ENCODE assay signal across 28 mouse cellular contexts in genomic region chr6:25736533-25736932, GRCm38 (mm10). TPM values are rescaled to one million over a fixed set of nuclear protein-coding genes. Genes with fewer than 3 reads are reported as not detected.
DNase-seq lines count a peak whose midpoint lies in the region; ATAC-seq lines count a peak whose summit lies in the region.
"Had no signal": no experiment of that assay in that cellular context is flagged by ENCODE, and none has a peak within 500 bp of the region (broad histone marks: within the 10 kb centered on the region; RNA-seq: fewer than 3 reads in every experiment).

No protein-coding gene starts in this region.

- H3K4me1 ChIP-seq in hindbrain, embryonic 11.5 days (replicated peaks; ENCODE audit: control insufficient read depth, insufficient read depth, low read length) = no peaks in the 10 kb centered on the region
- no peaks in the 10 kb centered on the region for H3K4me1 ChIP-seq in hindbrain, embryonic 10.5 days (replicated peaks)
- 0 out of 2 replicates have a peak, but pooled peaks cover 3% of the 10 kb centered on the region for H3K4me1 ChIP-seq in neural tube, embryonic 13.5 days (replicated peaks)
- H3K4me1 ChIP-seq in neural tube, embryonic 15.5 days = no peaks in the 10 kb centered on the region
- H3K4me1 ChIP-seq in hindbrain, embryonic 14.5 days (replicated peaks; ENCODE audit: control insufficient read depth, insufficient read depth, low read length) = no peaks in the 10 kb centered on the region
- H3K4me1 ChIP-seq: embryonic facial prominence, embryonic 13.5 days; forebrain, embryonic 12.5 days; heart, embryonic 12.5 days; limb, embryonic 12.5 days; liver, embryonic 15.5 days; lung, embryonic 15.5 days had no signal

- H3K36me3 ChIP-seq in hindbrain, embryonic 11.5 days (ENCODE audit: control insufficient read depth, insufficient read depth, low read length) = no peaks in the 10 kb centered on the region
- no peaks in the 10 kb centered on the region for H3K36me3 ChIP-seq in hindbrain, embryonic 10.5 days
- H3K36me3 ChIP-seq in neural tube, embryonic 13.5 days = no peaks in the 10 kb centered on the region
- no peaks in the 10 kb centered on the region for H3K36me3 ChIP-seq in neural tube, embryonic 15.5 days
- H3K36me3 ChIP-seq in hindbrain, embryonic 14.5 days (replicated peaks; ENCODE audit: control insufficient read depth, insufficient read depth) = no peaks in the 10 kb centered on the region
- H3K36me3 ChIP-seq: embryonic facial prominence, embryonic 13.5 days; G1E; liver, embryonic 15.5 days; lung, embryonic 15.5 days had no signal

- no peak overlapping the region for H3K4me2 ChIP-seq in hindbrain, embryonic 11.5 days (replicated peaks; ENCODE audit: low read depth, low read length)
- no peak overlapping the region for H3K4me2 ChIP-seq in neural tube, embryonic 13.5 days
- no peak overlapping the region for H3K4me2 ChIP-seq in neural tube, embryonic 15.5 days
- H3K4me2 ChIP-seq in hindbrain, embryonic 14.5 days (replicated peaks) = no peak overlapping the region
- H3K4me2 ChIP-seq: embryonic facial prominence, embryonic 13.5 days; forebrain, embryonic 12.5 days; heart, embryonic 12.5 days; limb, embryonic 12.5 days; liver, embryonic 15.5 days; lung, embryonic 15.5 days; midbrain, embryonic 11.5 days had no signal

- H3K27me3 ChIP-seq in hindbrain, embryonic 11.5 days (ENCODE audit: control insufficient read depth, insufficient read depth, low read length) = no peaks in the 10 kb centered on the region
- H3K27me3 ChIP-seq in hindbrain, embryonic 10.5 days (ENCODE audit: insufficient read depth, poor library complexity, severe bottlenecking) = no peaks in the 10 kb centered on the region
- no peaks in the 10 kb centered on the region for H3K27me3 ChIP-seq in neural tube, embryonic 13.5 days
- no peaks in the 10 kb centered on the region for H3K27me3 ChIP-seq in neural tube, embryonic 15.5 days (replicated peaks)
- no peaks in the 10 kb centered on the region for H3K27me3 ChIP-seq in hindbrain, embryonic 14.5 days (ENCODE audit: control insufficient read depth, insufficient read depth, low read length)
- H3K27me3 ChIP-seq: embryonic facial prominence, embryonic 13.5 days; forebrain, embryonic 12.5 days; heart, embryonic 12.5 days; limb, embryonic 12.5 days; liver, embryonic 15.5 days; lung, embryonic 15.5 days had no signal

- ATAC-seq in hindbrain, embryonic 11.5 days (ENCODE audit: low FRiP score) = 0 out of 2 replicates have a peak, but pooled peaks have one; percentile 25
- ATAC-seq in neural tube, embryonic 13.5 days (ENCODE audit: low read depth) = peak; percentile 56
- no peak for ATAC-seq in neural tube, embryonic 15.5 days (ENCODE audit: low FRiP score)
- ATAC-seq in hindbrain, embryonic 14.5 days (ENCODE audit: low FRiP score) = peak; percentile 51; the same call in 1 of the 2 replicates
- ATAC-seq: forebrain, postnatal 0 days; Patski had no signal

- no peak overlapping the region for H3K9ac ChIP-seq in hindbrain, embryonic 11.5 days (ENCODE audit: low read depth, low read length)
- H3K9ac ChIP-seq in neural tube, embryonic 13.5 days = no peak overlapping the region
- H3K9ac ChIP-seq in neural tube, embryonic 15.5 days (replicated peaks) = no peak overlapping the region
- H3K9ac ChIP-seq in hindbrain, embryonic 14.5 days = no peak overlapping the region
- H3K9ac ChIP-seq: embryonic facial prominence, embryonic 13.5 days; forebrain, embryonic 12.5 days; forebrain, postnatal 0 days; heart, embryonic 12.5 days; limb, embryonic 12.5 days; liver, embryonic 15.5 days; lung, embryonic 15.5 days had no signal

- no peak overlapping the region for H3K27ac ChIP-seq in hindbrain, embryonic 11.5 days (ENCODE audit: low read depth, low read length)
- H3K27ac ChIP-seq in hindbrain, embryonic 10.5 days = no peak overlapping the region
- 0 out of 2 replicates have a peak overlapping the region, but pooled peaks have one; percentile 20 for H3K27ac ChIP-seq in neural tube, embryonic 13.5 days (replicated peaks)
- no peak overlapping the region for H3K27ac ChIP-seq in neural tube, embryonic 15.5 days (replicated peaks)
- H3K27ac ChIP-seq in hindbrain, embryonic 14.5 days = no peak overlapping the region
- H3K27ac ChIP-seq: embryonic facial prominence, embryonic 13.5 days; forebrain, embryonic 12.5 days; heart, adult 2 months; layer of hippocampus, adult 2 months; left cerebral cortex, adult 2 months; limb, embryonic 12.5 days; liver, embryonic 15.5 days; lung, embryonic 15.5 days had no signal

- no peaks in the 10 kb centered on the region for H3K9me3 ChIP-seq in hindbrain, embryonic 11.5 days (ENCODE audit: control insufficient read depth, low read length)
- no peaks in the 10 kb centered on the region for H3K9me3 ChIP-seq in hindbrain, embryonic 10.5 days
- no peaks in the 10 kb centered on the region for H3K9me3 ChIP-seq in neural tube, embryonic 13.5 days
- H3K9me3 ChIP-seq in neural tube, embryonic 15.5 days (replicated peaks) = no peaks in the 10 kb centered on the region
- no peaks in the 10 kb centered on the region for H3K9me3 ChIP-seq in hindbrain, embryonic 14.5 days (ENCODE audit: control insufficient read depth, low read length)
- H3K9me3 ChIP-seq: embryonic facial prominence, embryonic 13.5 days; forebrain, embryonic 12.5 days; G1E; heart, embryonic 12.5 days; limb, embryonic 12.5 days; liver, embryonic 15.5 days; lung, embryonic 15.5 days had no signal

- no peak for DNase-seq in hindbrain, embryonic 11.5 days (ENCODE audit: low spot score)
- DNase-seq in hindbrain, embryonic 10.5 days (ENCODE audit: low spot score) = no peak
- no peak for DNase-seq in hindbrain, embryonic 14.5 days (ENCODE audit: low spot score)
- no peak for DNase-seq in right cerebral cortex, postnatal 25 days
- DNase-seq in urinary bladder, postnatal 14 days (ENCODE audit: low spot score) = no peak
- DNase-seq: adrenal gland, postnatal 10 days; cerebellum, adult 11-12 months; cerebellum, adult 9-11 months; embryo, embryonic 11 days; forebrain, postnatal 0 days; heart, adult 2 months; kidney, adult 2 months; kidney, postnatal 36 days had no signal

- H3K4me3 ChIP-seq in hindbrain, embryonic 11.5 days (ENCODE audit: low read depth, low read length) = no peak overlapping the region
- no peak overlapping the region for H3K4me3 ChIP-seq in hindbrain, embryonic 10.5 days
- no peak overlapping the region for H3K4me3 ChIP-seq in neural tube, embryonic 13.5 days
- no peak overlapping the region for H3K4me3 ChIP-seq in neural tube, embryonic 15.5 days (replicated peaks)
- H3K4me3 ChIP-seq in hindbrain, embryonic 14.5 days (replicated peaks; ENCODE audit: low read length) = no peak overlapping the region
- H3K4me3 ChIP-seq: embryonic facial prominence, embryonic 13.5 days; forebrain, embryonic 12.5 days; heart, adult 2 months; heart, embryonic 12.5 days; layer of hippocampus, adult 2 months; left cerebral cortex, adult 2 months; limb, embryonic 12.5 days; liver, embryonic 15.5 days; lung, embryonic 15.5 days had no signal

RNA-seq across cellular contexts. Expression of gene Gpr37, which starts 46.0 kb away (rescaled TPM):
- 2.0 and 2.7 TPM in 2 replicates for polyA plus RNA-seq in hindbrain, embryonic 11.5 days (2014; fragmentation: Nextera tagmentation; extraction: Ambion mirVana)
- polyA plus RNA-seq in hindbrain, embryonic 10.5 days (2016; fragmentation: Nextera tagmentation; extraction: Ambion mirVana) = 0.95 and 4.2 TPM in 2 replicates
- 7.6 and 8.5 TPM in 2 replicates for polyA plus RNA-seq in neural tube, embryonic 13.5 days (2015; fragmentation: Nextera tagmentation; extraction: Ambion mirVana)
- 5.8 and 7.2 TPM in 2 replicates for polyA plus RNA-seq in neural tube, embryonic 15.5 days (2015; fragmentation: Nextera tagmentation; extraction: Ambion mirVana)
- polyA plus RNA-seq in hindbrain, embryonic 14.5 days (2014; fragmentation: Nextera tagmentation; extraction: Ambion mirVana) = 4.7 and 5.3 TPM in 2 replicates
- polyA plus RNA-seq: G1E; liver, adult 2 months; Patski; small intestine, adult 2 months had no signal
